Mouse (Mus musculus) neural tube, embryonic 15.5 days (tissue): ENCODE results near the gene Mlxip. TPM values are rescaled to one million over a fixed set of nuclear protein-coding genes. Genes with fewer than 3 reads are reported as not detected.
A peak's percentile ranks its signal among the peaks of the same experiment; 100 is the strongest.

ENCODE experiments used
- ATAC-seq: fragments of 200-750 bp; cut with Nextera tagmentation; 2 replicates; pipeline ENCODE4 v1.8.0; 2017; ENCODE audit warnings: mild to moderate bottlenecking, moderate TSS enrichment, moderate library complexity; ENCODE audit not compliant: low FRiP score
- H3K27ac ChIP-seq: fragments of 300-500 bp; sonication (generic); replicated peaks from 2 replicates; pipeline ENCODE4 v1.5.1; 2015; ENCODE audit warnings: mild to moderate bottlenecking, inconsistent platforms
- H3K27me3 ChIP-seq: fragments of 300-500 bp; sonication (generic); replicated peaks from 2 replicates; pipeline ENCODE4 v1.6.1; 2015; ENCODE audit warnings: inconsistent platforms
- H3K36me3 ChIP-seq: fragments of 300-500 bp; sonication (generic); 2 replicates; pipeline ENCODE4 v1.6.1; 2015; ENCODE audit warnings: inconsistent platforms
- H3K4me1 ChIP-seq: fragments of 300-500 bp; sonication (generic); 2 replicates; pipeline ENCODE4 v1.6.1; 2015; ENCODE audit warnings: inconsistent platforms
- H3K4me2 ChIP-seq: fragments of 300-500 bp; sonication (generic); 2 replicates; pipeline ENCODE4 v1.6.1; 2015; ENCODE audit warnings: inconsistent platforms, mild to moderate bottlenecking, moderate library complexity
- H3K4me3 ChIP-seq: fragments of 300-500 bp; sonication (generic); replicated peaks from 2 replicates; pipeline ENCODE4 v1.5.1; 2015; ENCODE audit warnings: mild to moderate bottlenecking, inconsistent platforms
- H3K9ac ChIP-seq: fragments of 300-500 bp; sonication (generic); replicated peaks from 2 replicates; pipeline ENCODE4 v1.6.1; 2015; ENCODE audit warnings: mild to moderate bottlenecking, inconsistent platforms
- H3K9me3 ChIP-seq: fragments of 300-500 bp; sonication (generic); replicated peaks from 2 replicates; pipeline ENCODE4 v1.6.1; 2016; ENCODE audit warnings: inconsistent platforms
- WGBS: fragments of 180-500 bp; shearing (Covaris S2); methylation state at CpG from one replicate; pipeline ENCODE4 v1.1.7; 2015; ENCODE audit warnings: mixed read lengths; 5-methylcytosine and 5-hydroxymethylcytosine counted together
- polyA plus RNA-seq: library from polyadenylated mRNA; unstranded; fragments of >200 nt; fragmentation: Nextera tagmentation; extraction: Ambion mirVana; gene quantifications from 2 replicates; pipeline ENCODE4 v1.2.1, GENCODE M21; 2015

Mlxip gene
- polyA plus RNA-seq, 1 experiment from 2014 or later: 19.3 TPM

GRCm38 (mm10) chr5:123439312-123439711, 44.7 kb downstream of the Mlxip start:
- Histone ChIP-seq H3K4me1 (peaks cover 17% of the 10 kb centered on the region), H3K27ac (no peak overlapping the region), H3K4me2 (no peak overlapping the region), H3K27me3 (no peaks in the 10 kb centered on the region), H3K9me3 (no peaks in the 10 kb centered on the region), H3K4me3 (no peak overlapping the region), H3K36me3 (peaks cover 23% of the 10 kb centered on the region), H3K9ac (no peak overlapping the region)
- ATAC-seq: no peak
- WGBS: 95% methylated on average over 1 of the region's 1 CpGs

GRCm38 (mm10) chr5:123439941-123440340, 45.3 kb downstream of the Mlxip start:
- 84% methylated on average over 4 of the region's 4 CpGs for WGBS

GRCm38 (mm10) chr5:123440664-123441063, 46.1 kb downstream of the Mlxip start:
- H3K27me3 ChIP-seq: no peaks in the 10 kb centered on the region
- no peak overlapping the region for H3K27ac ChIP-seq
- no peak for ATAC-seq
- no peak overlapping the region for H3K4me3 ChIP-seq
- WGBS: 67% methylated on average over 4 of the region's 4 CpGs
- H3K4me2 ChIP-seq: no peak overlapping the region
- H3K4me1 ChIP-seq: peaks cover 19% of the 10 kb centered on the region
- peaks cover 30% of the 10 kb centered on the region for H3K36me3 ChIP-seq
- no peaks in the 10 kb centered on the region for H3K9me3 ChIP-seq
- H3K9ac ChIP-seq: no peak overlapping the region

More at GRCm38 (mm10) chr5:123439941-123440340, 45.3 kb downstream of the Mlxip start:
- H3K27me3 ChIP-seq: no peaks in the 10 kb centered on the region
- no peak for ATAC-seq
- H3K4me1 ChIP-seq: peaks cover 20% of the 10 kb centered on the region
- no peak overlapping the region for H3K4me3 ChIP-seq
- peaks cover 23% of the 10 kb centered on the region for H3K36me3 ChIP-seq
- H3K4me2 ChIP-seq: no peak overlapping the region
- no peak overlapping the region for H3K9ac ChIP-seq
- no peaks in the 10 kb centered on the region for H3K9me3 ChIP-seq
- H3K27ac ChIP-seq: no peak overlapping the region

GRCm38 (mm10) chr5:123442283-123442682, 47.7 kb downstream of the Mlxip start:
- Histone ChIP-seq H3K27me3 (no peaks in the 10 kb centered on the region), H3K4me2 (no peak overlapping the region), H3K27ac (no peak overlapping the region), H3K9ac (no peak overlapping the region), H3K36me3 (peaks cover 42% of the 10 kb centered on the region), H3K4me1 (0 out of 2 replicates have a peak, but pooled peaks cover 4% of the 10 kb centered on the region), H3K9me3 (no peaks in the 10 kb centered on the region), H3K4me3 (no peak overlapping the region)
- WGBS: 95% methylated on average over 3 of the region's 3 CpGs
- no peak for ATAC-seq

- 55% methylated on average over 4 of the region's 4 CpGs for WGBS
- Histone ChIP-seq H3K4me2 (no peak overlapping the region), H3K9me3 (no peaks in the 10 kb centered on the region), H3K36me3 (peaks cover 56% of the 10 kb centered on the region), H3K9ac (no peak overlapping the region), H3K4me3 (no peak overlapping the region), H3K27ac (no peak overlapping the region), H3K4me1 (0 out of 2 replicates have a peak, but pooled peaks cover 4% of the 10 kb centered on the region), H3K27me3 (no peaks in the 10 kb centered on the region)
- no peak for ATAC-seq
These were observed 49.5 kb downstream of the Mlxip start for GRCm38 (mm10) chr5:123444069-123444468.

- H3K9ac ChIP-seq: no peak overlapping the region
- H3K27me3 ChIP-seq: no peaks in the 10 kb centered on the region
- H3K4me3 ChIP-seq: no peak overlapping the region
- no peaks in the 10 kb centered on the region for H3K9me3 ChIP-seq
- no peak overlapping the region for H3K27ac ChIP-seq
- 81% methylated on average over 5 of the region's 5 CpGs for WGBS
- H3K4me2 ChIP-seq: no peak overlapping the region
- 0 out of 2 replicates have a peak, but pooled peaks cover 4% of the 10 kb centered on the region for H3K4me1 ChIP-seq
- no peak for ATAC-seq
- peaks cover 64% of the 10 kb centered on the region for H3K36me3 ChIP-seq
These were observed 50.3 kb downstream of the Mlxip start for GRCm38 (mm10) chr5:123444849-123445334.

GRCm38 (mm10) chr5:123451886-123452285, 57.3 kb downstream of the Mlxip start:
- ATAC-seq: no peak
- H3K9ac ChIP-seq: no peak overlapping the region
- H3K9me3 ChIP-seq: no peaks in the 10 kb centered on the region
- H3K36me3 ChIP-seq: peaks cover 87% of the 10 kb centered on the region
- H3K4me2 ChIP-seq: no peak overlapping the region
- H3K4me3 ChIP-seq: no peak overlapping the region
- no peak overlapping the region for H3K27ac ChIP-seq
- WGBS: 96% methylated on average over 7 of the region's 7 CpGs
- no peaks in the 10 kb centered on the region for H3K27me3 ChIP-seq
- no peaks in the 10 kb centered on the region for H3K4me1 ChIP-seq

GRCm38 (mm10) chr5:123461420-123461819, 66.8 kb downstream of the Mlxip start:
- Histone ChIP-seq H3K27ac (no peak overlapping the region), H3K9me3 (no peaks in the 10 kb centered on the region), H3K27me3 (no peaks in the 10 kb centered on the region), H3K4me2 (no peak overlapping the region), H3K4me1 (no peaks in the 10 kb centered on the region), H3K4me3 (no peak overlapping the region), H3K36me3 (peaks cover 18% of the 10 kb centered on the region), H3K9ac (no peak overlapping the region)
- ATAC-seq: no peak
- WGBS: 71% methylated on average over 5 of the region's 5 CpGs

GRCm38 (mm10) chr5:123464638-123465037, 70.0 kb downstream of the Mlxip start:
- Histone ChIP-seq H3K9ac (no peak overlapping the region), H3K9me3 (no peaks in the 10 kb centered on the region), H3K4me3 (no peak overlapping the region), H3K4me2 (no peak overlapping the region), H3K4me1 (no peaks in the 10 kb centered on the region), H3K27ac (no peak overlapping the region), H3K27me3 (no peaks in the 10 kb centered on the region), H3K36me3 (no peaks in the 10 kb centered on the region)
- ATAC-seq: no peak
- 97% methylated on average over 1 of the region's 1 CpGs for WGBS

GRCm38 (mm10) chr5:123470784-123471400, 76.3 kb downstream of the Mlxip start:
- no peak overlapping the region for H3K27ac ChIP-seq
- WGBS: 61% methylated on average over 10 of the region's 10 CpGs
- H3K4me1 ChIP-seq: no peaks in the 10 kb centered on the region
- H3K27me3 ChIP-seq: no peaks in the 10 kb centered on the region
- H3K36me3 ChIP-seq: no peaks in the 10 kb centered on the region
- no peaks in the 10 kb centered on the region for H3K9me3 ChIP-seq
- H3K4me3 ChIP-seq: no peak overlapping the region
- no peak overlapping the region for H3K9ac ChIP-seq
- H3K4me2 ChIP-seq: peak overlapping the region; percentile 36
- ATAC-seq: no peak

- Histone ChIP-seq H3K4me1 (no peaks in the 10 kb centered on the region), H3K27me3 (no peaks in the 10 kb centered on the region), H3K36me3 (no peaks in the 10 kb centered on the region), H3K9ac (no peak overlapping the region), H3K9me3 (no peaks in the 10 kb centered on the region), H3K4me3 (no peak overlapping the region), H3K4me2 (no peak overlapping the region), H3K27ac (no peak overlapping the region)
- no peak for ATAC-seq
- WGBS: 51% methylated on average over 5 of the region's 5 CpGs
These were observed 79.2 kb downstream of the Mlxip start for GRCm38 (mm10) chr5:123473817-123474216.

- Histone ChIP-seq H3K27ac (no peak overlapping the region), H3K27me3 (0 out of 2 replicates have a peak, but pooled peaks cover 7% of the 10 kb centered on the region), H3K9ac (no peak overlapping the region), H3K36me3 (no peaks in the 10 kb centered on the region), H3K4me3 (no peak overlapping the region), H3K4me1 (peaks cover 12% of the 10 kb centered on the region), H3K9me3 (no peaks in the 10 kb centered on the region), H3K4me2 (no peak overlapping the region)
- 89% methylated on average over 11 of the region's 11 CpGs for WGBS
- no peak for ATAC-seq
These were observed 93.2 kb downstream of the Mlxip start for GRCm38 (mm10) chr5:123487659-123488395.
